Mouse (Mus musculus) kidney, embryonic 16.5 days (tissue): ENCODE data around the gene Rpl31. TPM values are rescaled to one million over a fixed set of nuclear protein-coding genes. Genes with fewer than 3 reads are reported as not detected.
A peak's percentile ranks its signal among the peaks of the same experiment; 100 is the strongest.

Source experiments
- ATAC-seq: fragments of 200-750 bp; cut with Nextera tagmentation; 2 replicates; pipeline ENCODE4 v1.8.0; 2017; ENCODE audit warnings: moderate TSS enrichment; ENCODE audit not compliant: low FRiP score, low TSS enrichment
- H3K27ac ChIP-seq: fragments of 300-500 bp; sonication (generic); 2 replicates; pipeline ENCODE4 v1.5.1; 2014; ENCODE audit warnings: low read length
- H3K27me3 ChIP-seq: fragments of 300-500 bp; sonication (generic); 2 replicates; pipeline ENCODE4 v1.6.1; 2014; ENCODE audit warnings: low read length, control low read depth, mixed read lengths; ENCODE audit not compliant: insufficient read depth
- H3K36me3 ChIP-seq: fragments of 300-500 bp; sonication (generic); 2 replicates; pipeline ENCODE4 v1.6.1; 2014; ENCODE audit warnings: low read length, control low read depth, mixed read lengths; ENCODE audit not compliant: insufficient read depth
- H3K4me1 ChIP-seq: fragments of 300-500 bp; sonication (generic); 2 replicates; pipeline ENCODE4 v1.6.1; 2014; ENCODE audit warnings: low read length, control low read depth, mixed read lengths; ENCODE audit not compliant: insufficient read depth
- H3K4me2 ChIP-seq: fragments of 300-500 bp; sonication (generic); replicated peaks from 2 replicates; pipeline ENCODE4 v1.6.1; 2014; ENCODE audit warnings: low read depth, low read length
- H3K4me3 ChIP-seq: fragments of 300-500 bp; sonication (generic); 2 replicates; pipeline ENCODE4 v1.5.1; 2014; ENCODE audit warnings: mild to moderate bottlenecking, low read length
- H3K9ac ChIP-seq: fragments of 300-500 bp; sonication (generic); replicated peaks from 2 replicates; pipeline ENCODE4 v1.6.1; 2014; ENCODE audit warnings: low read length
- H3K9me3 ChIP-seq: fragments of 300-500 bp; sonication (generic); 2 replicates; pipeline ENCODE4 v1.6.1; 2016; ENCODE audit warnings: low read length, control low read depth
- WGBS: fragments of 180-500 bp; shearing (Covaris S2); extraction: QIAGEN DNeasy Blood & Tissue Kit; methylation state at CpG from one replicate; pipeline ENCODE4 v1.1.7; 2014; 5-methylcytosine and 5-hydroxymethylcytosine counted together
- polyA plus RNA-seq: library from polyadenylated mRNA; unstranded; fragments of >200 nt; fragmentation: Nextera tagmentation; extraction: Ambion mirVana; gene quantifications from 2 replicates; pipeline ENCODE4 v1.2.1, GENCODE M21; 2015

Gene Rpl31
- polyA plus RNA-seq, 1 experiment from 2014 or later: 479 TPM

GRCm38 (mm10) chr1:39336788-39337187 is 30.9 kb upstream of the Rpl31 start:
- WGBS: 87% methylated on average over 8 of the region's 8 CpGs
- H3K4me1 ChIP-seq: no peaks in the 10 kb centered on the region

GRCm38 (mm10) chr1:39338831-39339230 is 28.8 kb upstream of the Rpl31 start:
- Histone ChIP-seq H3K9ac (no peak overlapping the region), H3K9me3 (no peaks in the 10 kb centered on the region), H3K4me1 (no peaks in the 10 kb centered on the region), H3K4me2 (no peak overlapping the region), H3K36me3 (no peaks in the 10 kb centered on the region), H3K27me3 (no peaks in the 10 kb centered on the region), H3K27ac (no peak overlapping the region), H3K4me3 (no peak overlapping the region)
- ATAC-seq: no peak
- WGBS: 64% methylated on average over 10 of the region's 10 CpGs

More at GRCm38 (mm10) chr1:39336788-39337187, 30.9 kb upstream of the Rpl31 start:
- Histone ChIP-seq H3K36me3 (no peaks in the 10 kb centered on the region), H3K9me3 (no peaks in the 10 kb centered on the region), H3K4me2 (no peak overlapping the region), H3K9ac (no peak overlapping the region), H3K4me3 (no peak overlapping the region), H3K27ac (no peak overlapping the region), H3K27me3 (no peaks in the 10 kb centered on the region)
- ATAC-seq: no peak

- 49% methylated on average over 5 of the region's 5 CpGs for WGBS
- H3K4me2 ChIP-seq: no peak overlapping the region
- H3K27ac ChIP-seq: no peak overlapping the region
- H3K9me3 ChIP-seq: no peaks in the 10 kb centered on the region
- H3K4me1 ChIP-seq: no peaks in the 10 kb centered on the region
- H3K27me3 ChIP-seq: no peaks in the 10 kb centered on the region
- no peak for ATAC-seq
- H3K9ac ChIP-seq: no peak overlapping the region
- H3K36me3 ChIP-seq: no peaks in the 10 kb centered on the region
- no peak overlapping the region for H3K4me3 ChIP-seq
These were observed 28.2 kb upstream of the Rpl31 start for GRCm38 (mm10) chr1:39339455-39339854.

- no peaks in the 10 kb centered on the region for H3K9me3 ChIP-seq
- no peaks in the 10 kb centered on the region for H3K36me3 ChIP-seq
- 83% methylated on average over 6 of the region's 6 CpGs for WGBS
- no peak overlapping the region for H3K9ac ChIP-seq
- H3K27me3 ChIP-seq: no peaks in the 10 kb centered on the region
- ATAC-seq: no peak
- no peak overlapping the region for H3K4me2 ChIP-seq
- no peak overlapping the region for H3K4me3 ChIP-seq
- H3K27ac ChIP-seq: no peak overlapping the region
- no peaks in the 10 kb centered on the region for H3K4me1 ChIP-seq
These were observed 27.5 kb upstream of the Rpl31 start for GRCm38 (mm10) chr1:39340156-39340555.

- Histone ChIP-seq H3K27ac (no peak overlapping the region), H3K9me3 (no peaks in the 10 kb centered on the region), H3K9ac (no peak overlapping the region), H3K4me2 (no peak overlapping the region), H3K27me3 (no peaks in the 10 kb centered on the region), H3K4me3 (no peak overlapping the region), H3K36me3 (no peaks in the 10 kb centered on the region), H3K4me1 (no peaks in the 10 kb centered on the region)
- ATAC-seq: 0 out of 2 replicates have a peak, but pooled peaks have one; percentile 42
- WGBS: 16% methylated on average over 8 of the region's 8 CpGs
These were observed 27.0 kb upstream of the Rpl31 start for GRCm38 (mm10) chr1:39340647-39341046.

GRCm38 (mm10) chr1:39341807-39342206 is 25.8 kb upstream of the Rpl31 start:
- no peak overlapping the region for H3K4me2 ChIP-seq
- H3K9me3 ChIP-seq: no peaks in the 10 kb centered on the region
- no peak for ATAC-seq
- no peaks in the 10 kb centered on the region for H3K36me3 ChIP-seq
- 83% methylated on average over 4 of the region's 4 CpGs for WGBS
- H3K27me3 ChIP-seq: no peaks in the 10 kb centered on the region
- H3K4me3 ChIP-seq: no peak overlapping the region
- no peak overlapping the region for H3K9ac ChIP-seq
- no peak overlapping the region for H3K27ac ChIP-seq
- H3K4me1 ChIP-seq: no peaks in the 10 kb centered on the region

- H3K4me1 ChIP-seq: no peaks in the 10 kb centered on the region
- H3K9me3 ChIP-seq: no peaks in the 10 kb centered on the region
- H3K9ac ChIP-seq: no peak overlapping the region
- no peak overlapping the region for H3K27ac ChIP-seq
- 77% methylated on average over 5 of the region's 5 CpGs for whole genome bisulfite sequencing
- ATAC-seq: no peak
- H3K4me3 ChIP-seq: no peak overlapping the region
- no peak overlapping the region for H3K4me2 ChIP-seq
- no peaks in the 10 kb centered on the region for H3K36me3 ChIP-seq
- H3K27me3 ChIP-seq: no peaks in the 10 kb centered on the region
These were observed 24.4 kb upstream of the Rpl31 start for GRCm38 (mm10) chr1:39343242-39343641.

GRCm38 (mm10) chr1:39344981-39345600 is 22.6 kb upstream of the Rpl31 start:
- H3K9ac ChIP-seq: no peak overlapping the region
- H3K9me3 ChIP-seq: no peaks in the 10 kb centered on the region
- H3K4me3 ChIP-seq: no peak overlapping the region
- H3K4me2 ChIP-seq: no peak overlapping the region
- H3K27ac ChIP-seq: no peak overlapping the region
- 71% methylated on average over 21 of the region's 21 CpGs for WGBS
- no peak for ATAC-seq
- H3K36me3 ChIP-seq: no peaks in the 10 kb centered on the region
- H3K4me1 ChIP-seq: no peaks in the 10 kb centered on the region
- H3K27me3 ChIP-seq: no peaks in the 10 kb centered on the region

- no peak overlapping the region for H3K27ac ChIP-seq
- WGBS: 77% methylated on average over 1 of the region's 1 CpGs
- ATAC-seq: no peak
- no peaks in the 10 kb centered on the region for H3K27me3 ChIP-seq
- H3K4me3 ChIP-seq: no peak overlapping the region
- no peaks in the 10 kb centered on the region for H3K4me1 ChIP-seq
- H3K9ac ChIP-seq: no peak overlapping the region
- H3K9me3 ChIP-seq: no peaks in the 10 kb centered on the region
- no peak overlapping the region for H3K4me2 ChIP-seq
- H3K36me3 ChIP-seq: no peaks in the 10 kb centered on the region
These were observed 18.6 kb upstream of the Rpl31 start for GRCm38 (mm10) chr1:39349001-39349400.

GRCm38 (mm10) chr1:39349427-39349826 is 18.2 kb upstream of the Rpl31 start:
- no peak overlapping the region for H3K27ac ChIP-seq

More at GRCm38 (mm10) chr1:39349427-39349826, 18.2 kb upstream of the Rpl31 start:
- no peaks in the 10 kb centered on the region for H3K36me3 ChIP-seq
- H3K9ac ChIP-seq: no peak overlapping the region
- H3K9me3 ChIP-seq: no peaks in the 10 kb centered on the region
- H3K4me3 ChIP-seq: no peak overlapping the region
- H3K27me3 ChIP-seq: no peaks in the 10 kb centered on the region
- H3K4me2 ChIP-seq: no peak overlapping the region
- ATAC-seq: no peak
- no peaks in the 10 kb centered on the region for H3K4me1 ChIP-seq
- 78% methylated on average over 7 of the region's 7 CpGs for WGBS
